Mouse (Mus musculus) R1 (cell line): ENCODE data around the gene Mxd4.

Source experiments
- DNase-seq: peaks from one replicate; pipeline ENCODE4 v3.0.0-alpha.2; 2018; ENCODE audit warnings: low read depth, low spot score

The Mxd4 gene

DNA sequence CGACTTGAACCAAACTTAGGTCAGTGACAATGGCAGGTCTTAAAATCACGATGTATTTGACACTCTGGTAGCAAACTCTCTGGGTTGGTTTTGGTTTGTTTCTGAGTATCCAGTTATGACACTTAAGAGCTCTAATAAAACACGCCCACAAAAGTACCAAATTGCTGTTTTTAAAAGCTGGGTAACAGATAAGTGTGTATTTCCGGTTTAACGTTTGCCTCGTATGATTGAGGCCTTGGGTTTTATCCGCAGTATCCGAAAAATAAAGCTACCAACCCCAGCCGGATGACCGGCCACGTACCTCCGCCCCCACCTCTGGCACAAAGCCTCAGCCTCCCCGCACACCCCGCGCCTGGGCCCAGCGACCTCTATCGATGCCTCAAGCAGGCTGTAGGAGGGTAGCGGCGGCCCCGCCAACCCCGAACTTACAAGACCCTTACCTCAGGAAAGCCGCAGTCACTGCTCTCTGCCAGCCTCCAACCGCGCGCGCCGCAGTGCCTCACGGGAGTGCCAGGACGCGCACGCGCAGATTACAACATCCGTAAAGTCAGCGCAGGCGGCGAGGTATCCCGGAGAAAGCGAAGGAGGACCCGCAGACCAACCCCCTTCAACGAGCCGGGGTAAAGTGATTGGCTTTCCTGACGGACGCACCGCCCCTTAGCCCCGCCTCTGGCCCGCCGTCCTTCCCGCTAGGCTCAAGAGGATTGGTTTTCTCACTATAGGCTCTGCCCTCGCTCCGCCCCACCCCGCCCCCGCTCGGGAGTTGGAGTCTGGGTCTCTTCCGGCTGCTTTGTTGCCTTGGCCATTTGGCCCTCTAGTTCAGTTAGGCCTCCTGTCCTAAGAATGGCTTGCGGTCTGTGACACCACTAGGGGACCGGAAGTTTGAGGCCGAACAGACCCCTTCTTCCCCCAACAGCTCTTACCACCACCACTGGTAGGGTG, 18.3 kb downstream of the Mxd4 start, which contains the start of the genes Poln and Haus3:
Poln (minus strand) TSS at position 499 of the 942 bp plus-strand sequence.
Haus3 (minus strand) TSS at position 578 of the 942 bp plus-strand sequence.
- DNase-seq, result peak; percentile 99

DNA sequence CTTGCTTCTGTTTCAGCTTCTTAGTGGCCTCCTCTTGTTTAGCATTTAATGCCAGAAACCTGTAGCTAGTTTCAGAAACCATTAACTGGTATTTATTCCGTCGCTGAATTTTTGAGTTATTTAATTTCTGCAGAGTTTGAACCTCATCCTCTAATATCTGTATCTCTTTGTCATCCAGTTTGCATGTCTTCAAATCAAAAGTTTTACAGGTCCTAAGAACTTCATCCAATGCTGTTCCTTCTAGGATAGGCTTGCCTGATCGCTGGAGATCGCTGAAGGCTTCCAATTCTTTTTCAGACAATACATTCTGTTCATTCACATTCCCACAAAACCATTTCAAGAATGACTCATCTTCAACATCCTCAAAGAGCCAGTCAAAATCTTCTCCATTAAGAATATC, 19.7 kb downstream of the Mxd4 start:
- no peak for DNase-seq

DNA sequence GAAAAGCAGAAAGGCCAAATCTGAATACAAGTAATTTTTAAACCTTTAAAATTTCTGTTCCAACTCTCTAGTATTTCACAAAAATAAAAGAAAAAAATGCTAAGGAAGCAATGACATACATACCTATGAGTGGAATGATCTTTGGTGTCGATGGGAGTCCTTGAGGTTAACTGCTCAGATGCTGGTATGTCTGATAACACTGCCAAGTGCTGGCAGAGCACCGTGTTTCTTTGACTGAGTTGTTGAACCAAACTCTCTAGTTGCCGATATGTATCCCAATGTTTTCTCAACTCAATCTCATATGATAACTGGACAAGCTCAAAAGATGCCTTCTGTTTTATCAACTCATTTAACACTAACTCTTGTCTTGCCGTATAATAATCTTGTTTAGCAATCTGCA, 21.7 kb downstream of the Mxd4 start:
- no peak for DNase-seq

DNA sequence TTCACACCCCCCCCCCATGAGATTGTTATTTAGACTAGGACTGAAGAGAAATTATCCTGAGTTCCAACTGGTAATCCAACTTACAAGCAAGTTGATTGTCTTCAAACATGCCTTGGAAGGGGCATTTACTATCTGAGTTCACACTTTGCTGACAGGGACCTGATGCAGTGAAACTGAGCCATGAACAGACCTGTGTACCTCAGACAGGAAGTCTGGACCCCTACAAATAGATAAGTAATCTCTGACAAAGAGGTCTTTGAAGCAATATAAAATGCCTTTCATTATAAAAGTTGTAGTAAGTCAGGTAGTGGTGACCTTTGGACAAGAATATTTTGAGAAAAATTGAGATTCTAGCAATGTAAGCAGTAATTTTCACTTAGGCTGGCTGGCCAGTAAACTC, 39.0 kb downstream of the Mxd4 start:
- no peak for DNase-seq

DNA sequence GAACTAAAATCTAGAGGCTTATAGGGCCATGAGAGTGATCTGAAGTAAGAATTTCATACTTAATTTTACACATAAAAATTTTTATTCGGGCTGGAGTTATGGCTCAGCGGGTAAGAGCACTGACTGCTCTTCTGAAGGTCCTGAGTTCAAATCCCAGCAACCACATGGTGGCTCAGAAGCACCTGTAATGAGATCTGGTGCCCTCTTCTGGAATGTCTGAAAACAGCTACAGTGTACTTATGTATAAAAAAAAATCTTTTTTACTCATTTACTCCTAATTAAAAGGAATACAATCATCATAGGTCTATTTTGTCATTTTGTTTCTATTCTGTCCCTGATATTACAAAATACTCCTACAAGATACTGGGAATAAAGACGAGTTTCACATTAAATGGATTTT, 40.0 kb downstream of the Mxd4 start:
- DNase-seq, result no peak

DNA sequence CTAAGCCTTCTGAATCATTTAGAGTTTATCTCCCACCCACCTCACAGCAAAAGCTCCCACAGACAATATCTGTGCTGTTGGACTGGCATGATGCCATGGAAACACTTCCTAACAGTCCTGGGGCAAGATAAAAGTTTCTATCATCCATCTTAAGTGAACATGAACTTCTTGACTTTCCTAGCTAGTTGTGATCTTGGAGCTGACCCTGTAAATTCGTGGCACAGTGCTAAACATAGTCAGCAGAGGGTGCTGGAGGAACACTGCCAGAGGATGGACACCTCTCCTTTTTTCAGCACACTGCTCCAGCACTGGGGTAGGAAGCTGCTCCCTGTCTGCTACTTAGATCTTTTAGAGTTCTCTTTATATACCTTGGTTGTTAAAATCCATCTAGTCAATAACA, 47.8 kb downstream of the Mxd4 start:
- DNase-seq, result peak; percentile 11

DNA sequence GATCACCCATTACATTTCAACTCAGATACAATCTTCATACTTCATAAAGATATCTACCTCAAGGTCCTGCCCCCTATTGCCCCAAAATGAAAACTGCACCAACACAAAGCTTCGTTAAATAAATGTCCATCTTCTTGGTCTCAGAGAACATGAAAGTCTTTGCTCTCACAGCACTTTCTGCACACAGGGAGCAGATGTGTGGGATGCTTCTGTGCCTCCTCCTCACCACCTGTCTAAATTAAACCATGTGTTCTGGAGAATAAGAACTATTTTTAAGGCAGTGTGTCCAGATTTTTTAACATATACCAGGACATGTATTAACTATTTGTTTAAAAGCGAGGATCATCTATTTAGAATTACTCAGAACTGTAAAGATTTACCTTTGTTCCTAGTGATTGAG, 54.8 kb downstream of the Mxd4 start:
- DNase-seq, result no peak

DNA sequence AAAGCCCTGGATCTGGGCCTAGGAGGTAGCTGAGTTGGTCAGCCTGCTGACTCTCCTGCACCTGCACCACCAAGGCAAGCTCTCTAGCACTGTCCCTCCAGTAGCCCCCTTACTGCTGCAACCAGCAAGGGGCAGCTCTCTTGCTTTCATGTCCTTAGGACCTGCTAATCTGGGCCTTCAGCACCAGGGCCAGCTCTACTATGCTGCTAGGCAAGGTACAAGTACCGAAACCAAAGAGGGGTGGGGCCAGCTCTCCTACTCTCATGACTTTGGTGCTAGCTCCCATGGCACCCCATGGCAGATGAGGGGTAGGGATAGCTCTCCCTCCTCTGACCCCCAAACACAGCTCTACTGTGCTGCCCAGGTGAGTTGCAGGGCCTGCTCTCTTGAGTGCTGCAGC, 63.4 kb downstream of the Mxd4 start:
- peak; percentile 39 for DNase-seq
